Mouse (Mus musculus) olfactory bulb, adult 2 months (tissue): ENCODE measurements around the gene Fgfr2.

ENCODE experiments used
- CTCF ChIP-seq: fragments of 200-500 bp; IDR thresholded peaks from 2 replicates; pipeline ENCODE4 v1.5.1; 2012; ENCODE audit warnings: low read depth, mild to moderate bottlenecking, low read length, moderate library complexity; ENCODE audit not compliant: insufficient read depth
- POLR2A ChIP-seq: fragments of 200-500 bp; IDR thresholded peaks from 2 replicates; pipeline ENCODE4 v1.6.1; 2012; ENCODE audit warnings: mild to moderate bottlenecking, low read depth, low read length, moderate library complexity; ENCODE audit not compliant: insufficient read depth

GRCm38 (mm10) chr7:130258704-130259295, 2864.3 kb downstream of the Fgfr2 start:
- no peak for TF ChIP-seq CTCF
- no peak for TF ChIP-seq POLR2A
